Mouse (Mus musculus) cortical plate, adult 2 months (tissue): ENCODE measurements around the gene Cxcl16.

Experiments used
- CTCF ChIP-seq: fragments of 200-500 bp; IDR thresholded peaks from 2 replicates; pipeline ENCODE4 v1.5.1; 2011; ENCODE audit warnings: mild to moderate bottlenecking, control low read depth, low read length; ENCODE audit not compliant: insufficient read depth; ENCODE audit errors: extremely low read depth
- POLR2A ChIP-seq: fragments of 200-500 bp; IDR thresholded peaks from 2 replicates; pipeline ENCODE4 v1.6.1; 2011; ENCODE audit warnings: mild to moderate bottlenecking, low read length, control low read depth; ENCODE audit not compliant: insufficient read depth; ENCODE audit errors: extremely low read depth

- TF ChIP-seq CTCF (no peak), POLR2A (no peak)
These were observed 17.9 kb downstream of the Cxcl16 start for GRCm38 (mm10) chr11:70441882-70442281.
